Mouse (Mus musculus) ES-Bruce4 (cell line): ENCODE measurements at regions not wholly inside any gene's neighbourhood (a gene's known extent, or its start where the extent isn't known, plus 50 kb on each side); places are given as distances from the start of the nearest gene placed in this dataset.

ENCODE experiments used
- CTCF ChIP-seq: IDR thresholded peaks from one replicate; pipeline ENCODE4 v1.8.1; 2011; ENCODE audit warnings: low read depth, low read length
- EP300 ChIP-seq: IDR thresholded peaks from 2 replicates; pipeline ENCODE4 v1.6.1; 2011; ENCODE audit warnings: low read depth, low read length; ENCODE audit not compliant: insufficient read depth
- POLR2A ChIP-seq: IDR thresholded peaks from one replicate; pipeline ENCODE4 v1.8.1; 2011; ENCODE audit warnings: low read length; ENCODE audit not compliant: insufficient read depth

DNA sequence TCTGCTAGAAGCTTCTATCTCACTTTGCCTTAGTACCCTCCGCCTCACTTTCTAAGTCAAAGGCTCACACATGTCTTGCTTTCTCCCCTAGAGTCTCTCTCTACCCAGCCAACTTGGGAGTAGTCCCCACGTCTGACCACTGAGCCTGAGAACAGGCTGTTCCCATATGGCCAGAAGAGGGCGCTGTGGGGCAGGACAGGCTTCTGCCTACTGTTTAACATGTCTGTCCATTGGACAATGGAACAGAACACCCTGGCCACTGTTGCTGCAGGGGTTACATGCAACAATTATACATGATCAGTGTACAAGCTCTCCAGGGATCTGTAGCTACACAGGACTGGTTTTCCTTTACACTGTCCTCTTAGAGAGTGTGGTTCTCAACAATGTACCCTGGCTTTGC, 52.5 kb upstream of the Glrp1 start:
- TF ChIP-seq POLR2A = no peak
- TF ChIP-seq CTCF = peak; percentile 99
- TF ChIP-seq EP300 = no peak
